Mouse (Mus musculus) cerebellum, postnatal 14 days (tissue): ENCODE data around the gene Sema7a.

ENCODE experiments used
- DNase-seq, 2 experiments: peaks; one replicate each; pipeline ENCODE4 v3.0.0; 2021; ENCODE audit warnings: mixed read lengths in 2 of 2

The Sema7a gene

GRCm38 (mm10) chr9:57985304-57985703 is 45.4 kb downstream of the Sema7a start:
- no peak for DNase-seq

GRCm38 (mm10) chr9:57986293-57986692 is 46.4 kb downstream of the Sema7a start:
- DNase-seq, result no peak

- DNase-seq, result no peak
These were observed 48.2 kb downstream of the Sema7a start for GRCm38 (mm10) chr9:57988098-57988497.

- DNase-seq, result no peak
These were observed 49.4 kb downstream of the Sema7a start for GRCm38 (mm10) chr9:57989309-57989708.

- DNase-seq, result peak in 1 of 2 experiments; percentile 52
These were observed 50.7 kb downstream of the Sema7a start for GRCm38 (mm10) chr9:57990438-57991110.

- DNase-seq, result no peak
These were observed 52.1 kb downstream of the Sema7a start for GRCm38 (mm10) chr9:57992060-57992459.

GRCm38 (mm10) chr9:57992781-57993591 is 53.1 kb downstream of the Sema7a start:
- DNase-seq, result peak in 1 of 2 experiments; percentile 36

- peak; percentile 73 to 77 for DNase-seq
These were observed 55.4 kb downstream of the Sema7a start for GRCm38 (mm10) chr9:57995282-57995681.

GRCm38 (mm10) chr9:57997511-57998031 is 57.7 kb downstream of the Sema7a start:
- DNase-seq, result peak in 1 of 2 experiments; percentile 83

GRCm38 (mm10) chr9:57998032-57998659 is 58.2 kb downstream of the Sema7a start:
- DNase-seq, result peak; percentile 80 to 88

- peak in 1 of 2 experiments; percentile 36 for DNase-seq
These were observed 58.8 kb downstream of the Sema7a start for GRCm38 (mm10) chr9:57998685-57999084.

GRCm38 (mm10) chr9:57999676-58000075 is 59.8 kb downstream of the Sema7a start:
- DNase-seq, result peak; percentile 49 to 68

- no peak for DNase-seq
These were observed 63.4 kb downstream of the Sema7a start for GRCm38 (mm10) chr9:58003272-58003671.

GRCm38 (mm10) chr9:58005753-58006461 is 66.0 kb downstream of the Sema7a start, which contains the start of gene Cyp11a1:
Gene Cyp11a1, plus strand, starts transcription at chr9:58006411.
- DNase-seq, result no peak

- DNase-seq, result peak in 1 of 2 experiments; percentile 40
These were observed 68.6 kb downstream of the Sema7a start for GRCm38 (mm10) chr9:58008336-58009014.

- DNase-seq, result peak; percentile 81 to 86
These were observed 69.1 kb downstream of the Sema7a start for GRCm38 (mm10) chr9:58009015-58009362.

GRCm38 (mm10) chr9:58009588-58009987 is 69.7 kb downstream of the Sema7a start:
- no peak for DNase-seq

- DNase-seq, result no peak
These were observed 71.1 kb downstream of the Sema7a start for GRCm38 (mm10) chr9:58011027-58011426.

- DNase-seq, result no peak
These were observed 71.6 kb downstream of the Sema7a start for GRCm38 (mm10) chr9:58011552-58011951.
